Mouse (Mus musculus) testis, adult 2 months (tissue): Measurements from ENCODE around the gene Ephb6.

Source experiments
- CTCF ChIP-seq: fragments of 200-500 bp; IDR thresholded peaks from 2 replicates; pipeline ENCODE4 v1.5.1; 2012; ENCODE audit warnings: low read depth, mild to moderate bottlenecking, inconsistent platforms, low read length, moderate library complexity; ENCODE audit not compliant: control insufficient read depth, insufficient read depth, insufficient replicate concordance
- POLR2A ChIP-seq: fragments of 200-500 bp; IDR thresholded peaks from 2 replicates; pipeline ENCODE4 v1.6.1; 2012; ENCODE audit warnings: low read depth, mild to moderate bottlenecking, inconsistent platforms, low read length, moderate library complexity; ENCODE audit not compliant: control insufficient read depth

DNA sequence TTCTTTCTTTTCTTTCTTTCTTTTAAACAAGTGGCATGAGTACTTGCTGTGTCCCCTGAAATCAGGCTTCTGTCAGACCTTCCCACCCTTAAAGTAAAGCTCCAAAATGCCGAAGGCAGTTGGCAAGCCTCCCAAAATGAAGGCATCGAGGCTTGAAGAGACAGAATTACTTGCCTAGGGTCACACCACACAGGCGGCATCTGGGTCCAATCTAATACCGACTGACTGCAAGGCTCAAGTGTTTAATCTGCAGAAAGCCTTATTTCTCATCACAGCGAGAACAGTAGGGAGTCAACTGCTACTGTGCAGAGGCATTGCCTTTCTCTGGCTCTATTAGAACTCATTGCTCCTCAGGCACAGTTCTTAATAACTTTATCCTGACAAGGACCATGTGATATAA is 28.0 kb upstream of the Ephb6 start:
- TF ChIP-seq CTCF, result no peak
- no peak for TF ChIP-seq POLR2A
